Mouse (Mus musculus) lung, postnatal 36 days (tissue): ENCODE measurements around the gene Nkain1.
A peak's percentile ranks its signal among the peaks of the same experiment; 100 is the strongest.

ENCODE experiments used
- DNase-seq: peaks from one replicate; pipeline ENCODE4 v3.0.0; 2022; ENCODE audit warnings: mixed read lengths

The Nkain1 gene

DNA sequence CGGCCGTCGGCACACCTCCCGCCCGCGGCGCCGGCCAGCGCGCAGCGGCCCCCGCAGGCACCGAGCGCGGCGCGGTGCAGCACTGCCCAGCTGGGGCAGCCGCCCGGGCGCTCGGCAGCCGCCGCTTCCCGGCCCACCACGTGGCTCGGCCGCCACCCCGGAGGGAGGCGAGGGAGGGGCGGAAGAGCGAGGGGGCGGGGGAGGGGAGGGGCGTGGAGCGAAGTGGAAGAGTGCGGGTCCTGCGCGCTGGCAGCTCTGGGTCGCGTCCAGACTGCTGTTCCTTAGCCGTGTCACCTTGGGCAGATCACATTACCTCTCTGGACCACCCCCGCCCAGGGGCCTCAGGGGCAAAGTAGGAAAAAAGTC lies at the start of gene Nkain1:
Nkain1 (minus strand) TSS at position 126 of the 366 bp plus-strand sequence.
- no peak for DNase-seq

GRCm38 (mm10) chr4:130578734-130579274 lies 4.8 kb upstream of the Nkain1 start:
- no peak for DNase-seq

GRCm38 (mm10) chr4:130577081-130577480 lies 3.1 kb upstream of the Nkain1 start:
- no peak for DNase-seq

DNA sequence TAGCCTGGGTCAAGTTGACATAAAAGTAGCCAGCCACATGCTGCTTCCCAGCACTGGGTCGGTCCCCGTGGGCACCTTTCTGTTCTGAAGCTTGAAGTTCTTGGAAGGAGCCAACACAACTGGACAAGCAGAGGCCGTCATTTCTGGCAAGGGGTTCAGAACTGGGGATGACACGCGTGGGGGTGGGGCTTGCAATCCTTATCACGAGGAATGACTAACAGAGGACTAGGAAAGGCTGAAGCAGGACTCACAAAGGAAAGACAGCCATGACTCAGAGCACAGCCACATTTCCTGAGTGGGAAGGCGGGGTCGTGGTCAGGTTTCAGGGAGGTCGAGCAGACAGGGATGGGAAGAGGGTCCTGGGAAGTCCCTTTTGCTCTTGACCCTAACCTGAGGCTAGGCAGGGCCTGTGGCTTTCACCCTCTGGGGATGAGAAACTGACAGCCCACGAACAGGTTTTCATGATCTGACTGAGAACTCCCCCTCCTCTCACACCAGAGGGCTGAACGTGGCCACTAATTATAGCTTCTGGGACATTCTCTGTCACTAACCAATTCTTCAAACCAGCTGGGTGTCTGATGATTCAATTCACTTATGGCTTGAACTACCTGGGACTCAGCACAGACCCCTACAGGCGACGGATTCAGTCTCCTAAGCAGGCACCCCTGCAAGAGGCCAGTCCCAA lies 2.4 kb upstream of the Nkain1 start:
- no peak for DNase-seq

DNA sequence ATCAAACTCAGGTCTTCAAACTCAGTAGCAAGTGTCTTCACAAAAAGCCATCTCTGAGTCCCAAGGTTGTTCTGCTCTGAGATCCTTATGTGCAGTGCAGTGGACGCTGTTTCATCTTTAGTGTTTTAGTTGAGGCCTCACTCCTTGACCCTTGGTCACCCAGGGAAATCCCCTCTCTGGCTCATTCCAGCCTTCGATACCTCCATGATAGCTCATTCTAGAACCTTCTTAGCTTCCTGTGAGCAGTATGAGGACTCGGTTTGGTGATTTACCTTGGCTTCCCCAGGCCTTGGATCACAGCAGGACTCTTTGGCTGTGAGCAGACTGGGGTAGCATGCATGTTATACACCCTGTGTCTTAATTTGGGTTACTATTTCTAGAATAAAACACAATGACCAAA lies 1.6 kb upstream of the Nkain1 start:
- DNase-seq, result no peak

DNA sequence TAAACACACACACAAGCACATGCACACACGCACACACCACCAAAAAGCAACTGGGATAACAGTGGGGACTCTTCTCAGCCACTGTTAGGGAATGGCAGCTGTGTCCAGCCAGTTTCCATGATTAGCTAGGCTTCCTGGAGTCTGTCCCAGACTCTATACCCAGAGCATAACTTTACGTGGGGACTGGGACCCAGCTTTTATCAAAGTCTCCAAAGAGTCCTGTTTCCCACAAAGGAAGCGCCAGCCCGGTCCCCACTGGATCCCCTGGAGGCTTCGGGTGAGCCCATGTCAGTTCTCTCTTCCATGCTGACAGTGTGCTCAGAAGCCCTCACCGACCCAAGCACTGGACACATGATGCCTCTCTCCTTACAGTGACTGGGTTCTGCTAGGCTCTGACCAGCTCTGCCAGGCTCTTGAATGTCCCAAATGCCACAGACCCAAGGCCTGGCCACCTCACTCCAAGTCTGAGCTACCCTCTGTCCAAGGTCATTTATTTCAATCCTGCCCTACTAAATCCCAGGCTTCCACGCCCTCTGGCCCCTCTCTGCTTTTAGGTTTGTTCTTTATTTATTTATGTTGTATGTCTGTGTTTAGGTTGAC lies 988 bp upstream of the Nkain1 start:
- DNase-seq, result no peak

DNA sequence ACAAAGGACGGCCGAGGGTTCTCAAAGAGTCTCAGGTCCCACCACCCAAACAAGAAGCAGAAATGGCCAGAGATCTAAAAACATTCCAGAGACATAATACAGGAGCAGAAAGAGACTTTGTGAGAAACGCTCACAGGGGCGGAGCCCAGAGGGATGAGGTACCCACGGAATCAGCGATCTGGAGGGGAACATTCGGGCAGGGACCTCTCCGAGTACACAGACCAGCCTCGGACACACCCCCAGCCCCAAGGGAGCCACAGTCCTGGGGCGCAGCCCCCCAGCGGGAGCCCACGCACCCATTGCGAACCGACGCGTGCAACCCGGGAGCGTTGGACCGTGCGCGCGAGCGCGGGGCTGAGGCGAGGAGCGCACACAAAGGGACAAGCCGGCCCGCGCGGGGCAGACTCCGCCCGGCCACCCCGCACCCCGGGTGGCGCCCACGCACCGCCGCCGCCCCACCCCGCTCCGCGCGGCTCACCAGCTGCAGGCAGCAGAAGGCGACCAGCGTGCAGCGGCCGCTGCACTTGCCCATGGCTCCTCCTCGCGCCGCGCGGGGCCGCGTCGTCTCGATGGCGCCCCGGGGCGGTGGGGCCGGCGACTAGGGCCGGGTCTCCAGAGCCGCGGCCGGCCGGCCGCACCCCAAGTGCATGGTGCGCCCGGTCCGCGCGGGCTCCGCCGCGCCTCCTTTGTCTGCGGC lies 474 bp downstream of the Nkain1 start:
- no peak for DNase-seq

DNA sequence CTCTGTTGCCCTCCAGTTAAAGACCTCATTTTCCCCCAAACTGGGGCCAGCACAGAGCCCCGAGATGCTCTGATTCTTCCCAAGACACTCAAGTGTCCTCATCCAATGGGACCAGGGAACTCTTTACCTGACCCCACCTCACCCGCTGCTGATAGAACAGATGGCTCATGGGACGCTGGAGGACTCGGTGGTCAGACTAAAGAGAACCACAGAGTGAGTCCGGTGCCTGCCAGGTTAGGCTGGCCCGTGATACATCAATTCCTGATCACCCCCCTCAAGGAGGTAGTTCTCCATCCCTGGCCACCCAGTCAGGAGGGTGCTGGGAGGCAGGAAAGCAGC lies 992 bp downstream of the Nkain1 start:
- no peak for DNase-seq

- no peak for DNase-seq
These were observed 1.4 kb downstream of the Nkain1 start for GRCm38 (mm10) chr4:130572545-130572944.

DNA sequence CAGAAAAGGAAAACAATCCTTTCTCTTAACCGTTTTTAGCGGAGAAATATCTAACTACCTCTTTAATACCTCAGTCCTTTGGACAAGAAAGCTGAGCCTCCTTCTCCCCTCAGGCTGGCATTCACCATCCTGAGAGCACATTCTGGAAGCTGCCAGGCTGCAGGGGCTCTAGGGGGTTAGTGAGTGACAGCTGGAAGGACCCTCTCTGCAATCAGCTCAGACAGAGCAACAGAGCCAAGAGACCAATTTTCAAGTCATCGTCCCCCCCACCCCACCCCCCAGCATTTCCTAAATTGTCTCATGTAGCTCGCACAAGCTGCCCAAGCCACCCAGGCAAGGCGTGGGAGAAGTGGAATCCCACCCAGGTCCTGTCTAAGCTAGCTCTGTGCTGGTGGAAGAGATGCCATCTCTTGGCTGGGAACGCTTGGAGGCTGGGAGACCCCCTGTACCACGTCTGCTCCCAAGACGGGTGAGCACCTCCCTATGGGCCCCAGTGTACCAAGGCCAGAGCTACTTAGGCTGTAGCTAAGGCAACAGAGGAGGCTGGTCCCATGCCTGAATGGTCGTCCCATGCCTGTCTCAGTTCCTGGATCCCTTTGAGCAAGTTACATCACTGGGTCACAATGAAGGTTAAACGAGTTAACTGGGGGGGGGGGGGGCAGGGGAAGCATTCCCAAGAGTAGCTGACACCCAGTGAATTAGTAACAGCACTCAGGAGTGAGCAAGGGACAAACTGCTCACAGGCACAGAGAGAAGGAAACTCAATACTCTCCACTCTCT lies 2.8 kb downstream of the Nkain1 start:
- no peak for DNase-seq

DNA sequence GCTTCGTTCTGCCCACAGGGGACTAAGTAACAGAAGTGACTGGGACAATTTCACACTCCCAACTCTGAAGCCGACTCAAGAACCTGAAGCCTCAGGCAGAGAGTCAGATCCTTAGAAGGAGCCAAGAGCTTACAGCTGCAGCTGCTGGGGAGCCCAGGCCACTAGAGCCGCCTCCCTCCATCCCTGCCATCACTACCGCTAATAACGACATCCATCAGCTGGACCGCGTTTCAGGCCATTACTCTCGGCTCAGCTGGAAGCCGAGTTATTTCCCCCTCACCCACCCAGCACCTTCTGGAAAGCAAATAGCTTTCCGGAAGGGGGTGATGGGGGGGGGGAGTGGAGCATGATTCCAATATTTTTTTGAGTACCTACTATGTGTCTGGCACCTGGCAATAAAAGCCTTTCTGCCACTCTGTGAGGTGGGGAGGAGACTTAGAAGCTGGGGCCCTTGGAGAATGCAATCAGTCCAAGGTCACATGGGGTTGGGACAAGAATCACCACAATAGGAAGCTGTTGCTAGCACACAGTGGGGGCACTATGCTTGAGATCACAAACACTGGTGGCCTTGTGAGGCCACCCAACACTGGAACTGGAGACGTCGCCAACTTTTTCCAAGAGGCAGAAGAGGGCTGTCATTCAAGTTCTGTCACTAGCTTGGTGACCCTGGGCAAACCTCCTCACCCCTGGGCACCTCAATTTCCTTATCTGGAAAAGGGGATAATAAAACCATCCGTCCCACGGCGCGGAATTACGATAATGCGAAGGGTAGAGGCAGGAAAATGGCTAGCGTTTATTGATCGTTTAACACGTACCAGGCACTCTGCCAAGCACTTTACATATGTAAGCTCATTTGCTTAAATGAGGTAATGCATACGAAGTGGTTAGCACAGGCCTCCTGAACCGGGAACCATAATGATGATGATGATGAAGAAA lies 5.7 kb downstream of the Nkain1 start:
- no peak for DNase-seq

DNA sequence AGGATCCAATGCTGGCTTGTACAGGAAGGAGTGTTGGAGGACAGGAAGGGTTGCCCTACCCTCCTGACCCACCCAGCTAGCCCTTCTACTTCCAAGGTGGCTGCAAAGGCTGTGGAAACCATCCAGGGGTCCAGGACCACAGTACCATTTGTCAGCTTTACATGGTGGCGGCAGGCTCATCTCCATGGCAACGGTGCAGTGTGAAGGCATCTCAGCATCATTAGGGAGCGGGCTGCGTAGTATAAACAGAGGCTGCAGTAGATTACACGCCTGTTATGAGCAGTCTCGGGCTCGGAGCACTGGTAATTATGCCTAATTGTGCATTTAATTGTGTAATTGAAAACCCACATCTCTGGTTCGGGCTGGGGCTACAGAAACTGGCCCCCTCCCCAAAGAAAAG lies 10.2 kb downstream of the Nkain1 start:
- DNase-seq, result no peak

GRCm38 (mm10) chr4:130563260-130563756 lies 10.7 kb downstream of the Nkain1 start:
- no peak for DNase-seq

DNA sequence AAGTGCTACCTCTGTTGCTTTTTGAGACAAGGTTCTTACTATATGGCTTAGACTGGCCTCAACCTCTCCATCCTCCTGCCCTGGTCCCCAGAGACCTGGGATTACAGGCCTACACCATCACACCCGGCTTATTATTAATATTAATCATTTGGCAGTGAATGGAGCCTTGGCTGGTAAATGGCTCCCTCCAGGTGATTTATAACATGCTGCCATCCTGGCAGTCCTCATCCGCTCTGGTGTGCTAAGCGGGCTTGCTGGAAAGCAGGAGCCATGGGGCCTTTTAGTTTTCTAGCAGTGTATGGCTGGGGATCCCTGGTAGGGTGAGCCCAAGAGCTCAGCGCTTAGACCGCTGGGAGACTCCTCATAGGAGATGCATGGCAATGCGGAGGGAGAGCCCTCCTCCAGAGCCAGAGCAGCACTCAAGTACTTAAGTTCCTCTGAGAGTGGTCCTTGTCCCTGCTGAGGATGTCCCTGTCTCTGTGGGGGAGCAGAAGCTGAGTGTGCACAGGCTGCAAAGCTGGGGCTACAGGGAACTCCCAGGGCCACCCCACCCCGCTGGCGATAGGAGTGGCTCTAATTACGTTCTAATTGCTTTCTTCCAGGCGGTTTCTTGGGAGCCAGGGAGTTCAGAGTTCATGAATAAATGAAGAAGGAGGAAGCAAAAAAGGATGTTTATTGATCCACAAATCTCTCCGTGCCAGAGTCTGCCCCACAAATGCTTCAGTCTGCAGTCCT lies 13.2 kb downstream of the Nkain1 start:
- DNase-seq, result no peak

- no peak for DNase-seq
These were observed 14.8 kb downstream of the Nkain1 start for GRCm38 (mm10) chr4:130559220-130559619.

- DNase-seq, result peak; percentile 54
These were observed 16.1 kb downstream of the Nkain1 start for GRCm38 (mm10) chr4:130557852-130558251.

GRCm38 (mm10) chr4:130556992-130557391 lies 17.0 kb downstream of the Nkain1 start:
- DNase-seq, result no peak

- DNase-seq, result no peak
These were observed 17.7 kb downstream of the Nkain1 start for GRCm38 (mm10) chr4:130556224-130556623.

- DNase-seq, result no peak
These were observed 20.9 kb downstream of the Nkain1 start for GRCm38 (mm10) chr4:130553121-130553448.

DNA sequence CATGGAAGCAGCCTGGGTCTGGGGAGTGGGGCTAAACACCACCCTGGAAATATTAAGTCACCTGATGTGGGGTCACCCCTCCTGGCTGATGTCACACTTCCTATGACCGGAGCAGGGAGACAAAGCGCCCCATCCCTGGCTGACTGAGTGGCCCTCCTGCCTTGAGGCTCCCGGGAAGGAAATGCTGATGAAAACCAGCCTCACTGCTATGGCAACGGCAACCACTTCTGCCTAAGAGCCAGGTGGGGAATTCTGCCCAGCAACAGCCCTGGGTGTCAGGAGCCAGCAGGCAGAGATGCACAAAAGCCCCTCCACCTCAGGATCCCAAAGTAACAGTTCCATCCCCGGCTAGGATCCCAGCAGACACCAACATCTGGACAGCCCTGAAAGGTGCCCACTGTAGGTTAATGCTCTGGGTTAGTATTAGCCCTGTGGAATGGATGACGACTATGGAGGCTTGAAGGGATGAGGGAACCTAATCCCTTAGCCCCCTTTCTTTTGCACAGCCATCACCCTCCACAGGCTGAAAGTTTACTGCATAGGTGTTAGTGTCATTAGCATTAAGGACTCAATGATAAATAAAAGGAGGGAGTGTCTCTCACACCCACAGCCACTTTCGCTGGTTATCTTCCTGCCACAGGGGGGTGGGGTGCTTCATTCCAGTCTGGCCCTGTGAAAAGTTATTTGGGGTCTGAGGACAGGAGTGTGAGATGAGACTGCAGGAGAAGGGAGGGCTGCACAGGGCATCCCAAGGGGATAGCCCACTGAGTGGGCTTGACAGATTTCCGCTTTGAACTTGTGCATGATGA lies 21.5 kb downstream of the Nkain1 start:
- no peak for DNase-seq

GRCm38 (mm10) chr4:130550511-130550910 lies 23.5 kb downstream of the Nkain1 start:
- DNase-seq, result no peak
